Mouse (Mus musculus) bone marrow, adult 2 months (tissue): ENCODE data around the gene Lrrc38.

Experiments used
- CTCF ChIP-seq: fragments of 200-500 bp; IDR thresholded peaks from 2 replicates; pipeline ENCODE4 v1.5.1; 2011; ENCODE audit warnings: low read length, control low read depth; ENCODE audit not compliant: control insufficient read depth, insufficient read depth
- POLR2A ChIP-seq: fragments of 200-500 bp; IDR thresholded peaks from 2 replicates; pipeline ENCODE4 v1.6.1; 2011; ENCODE audit warnings: low read depth, mild to moderate bottlenecking, control low read depth, low read length, borderline replicate concordance; ENCODE audit not compliant: control insufficient read depth

- no peak for TF ChIP-seq CTCF
- no peak for TF ChIP-seq POLR2A
These were observed 44.6 kb downstream of the Lrrc38 start, which contains the start of gene Pramel1 for GRCm38 (mm10) chr4:143394181-143394580.
